ENCODE assay signal across 7 mouse cellular contexts in the genomic region with DNA sequence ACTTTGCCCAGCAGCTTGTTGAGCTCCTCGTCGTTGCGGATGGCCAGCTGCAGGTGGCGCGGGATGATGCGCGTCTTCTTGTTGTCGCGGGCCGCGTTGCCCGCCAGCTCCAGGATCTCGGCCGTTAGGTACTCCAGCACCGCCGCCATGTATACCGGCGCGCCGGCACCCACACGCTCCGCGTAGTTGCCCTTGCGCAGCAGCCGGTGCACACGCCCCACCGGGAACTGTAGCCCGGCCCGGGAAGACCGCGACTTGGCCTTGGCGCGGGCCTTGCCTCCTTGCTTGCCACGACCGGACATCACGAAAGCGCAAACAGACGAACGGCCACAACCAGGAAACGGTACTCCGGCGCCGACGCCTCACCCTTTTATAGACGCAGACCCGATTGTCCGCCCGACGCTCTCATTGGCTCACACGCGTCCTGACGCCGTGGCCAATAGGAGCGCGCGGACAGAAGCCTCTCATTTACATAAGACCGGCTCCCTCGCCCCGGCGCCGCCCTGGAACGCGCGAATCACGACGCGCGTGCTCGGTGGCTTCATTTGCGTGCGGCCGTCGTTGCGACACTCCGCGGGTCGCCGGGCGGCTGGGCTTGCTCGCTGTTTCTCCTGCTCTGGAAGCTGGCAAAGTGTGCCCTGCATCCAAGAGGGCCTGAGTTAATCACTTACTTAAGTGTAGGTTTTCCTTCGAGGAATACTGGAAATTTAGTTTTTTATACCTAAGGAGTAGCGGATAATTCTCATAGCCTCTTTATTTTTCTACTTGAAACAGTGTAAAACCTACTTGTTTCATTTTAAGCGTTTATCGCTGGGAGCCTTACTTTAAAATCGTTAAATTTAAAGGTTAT. TPM values are rescaled to one million over a fixed set of nuclear protein-coding genes. Genes with fewer than 3 reads are reported as not detected.
A peak's percentile ranks its signal among the peaks of the same experiment; 100 is the strongest.
DNase-seq lines count a peak whose midpoint lies in the region; ATAC-seq and TF ChIP-seq lines count a peak whose summit lies in the region.
"Not testable (repeated sequence)": the region's sequence is repeated elsewhere in the genome, so short reads cannot be mapped to it uniquely, and the experiment has no call there.

Hist2h2aa2 (minus strand) TSS at position 328 of the 850 bp plus-strand sequence.

- H3K27ac ChIP-seq in embryonic facial prominence, embryonic 11.5 days (replicated peaks; ENCODE audit: low read depth, low read length) = peak within 1 kb of the TSS; percentile 67
- peak within 1 kb of the TSS; percentile 88 for H3K27ac ChIP-seq in midbrain, embryonic 12.5 days (replicated peaks)
- H3K27ac ChIP-seq in small intestine, adult 2 months (ENCODE audit: insufficient read depth, low read depth, low read length) = peak within 1 kb of the TSS; percentile 85

- H3K4me1 ChIP-seq in embryonic facial prominence, embryonic 11.5 days (ENCODE audit: control insufficient read depth, insufficient read depth, low read length); small intestine, adult 2 months (ENCODE audit: control insufficient read depth, insufficient read depth, insufficient read length, low read length): not testable (repeated sequence)
- H3K4me1 ChIP-seq in midbrain, embryonic 12.5 days = peaks cover 28% of the 10 kb centered on the region

- WGBS in embryonic facial prominence, embryonic 11.5 days = 4% methylated on average over 26 of the region's 85 CpGs
- WGBS in midbrain, embryonic 12.5 days = 4% methylated on average over 37 of the region's 85 CpGs
- WGBS in small intestine, adult 2 months = 1% methylated on average over 39 of the region's 85 CpGs

- not testable (repeated sequence) for H3K36me3 ChIP-seq in embryonic facial prominence, embryonic 11.5 days (replicated peaks; ENCODE audit: control insufficient read depth, insufficient read depth, low read depth, low read length); midbrain, embryonic 12.5 days; small intestine, adult 2 months (ENCODE audit: control insufficient read depth, insufficient read depth, low read length)

- not testable (repeated sequence) for H3K4me3 ChIP-seq in embryonic facial prominence, embryonic 11.5 days (ENCODE audit: low read depth, low read length)
- peak within 1 kb of the TSS; percentile 38 for H3K4me3 ChIP-seq in midbrain, embryonic 12.5 days
- H3K4me3 ChIP-seq in small intestine, adult 2 months (ENCODE audit: low read depth, low read length) = peak within 1 kb of the TSS; percentile 59

- peak; percentile 97 to 100 for DNase-seq in adrenal gland, adult 18-20 months (ENCODE audit: low spot score in 2 of 2)
- DNase-seq in embryonic facial prominence, embryonic 11.5 days (ENCODE audit: low spot score) = peak; percentile 68
- peak; percentile 95 for DNase-seq in kidney, adult 11 months
- peak; percentile 93 for DNase-seq in left cerebral cortex, postnatal 4 days

- peak within 1 kb of the TSS; percentile 44; the same call in 1 of the 2 replicates for H3K9ac ChIP-seq in embryonic facial prominence, embryonic 11.5 days (replicated peaks; ENCODE audit: low read length)
- peak within 1 kb of the TSS; percentile 50; the same call in 1 of the 2 replicates for H3K9ac ChIP-seq in midbrain, embryonic 12.5 days (replicated peaks)

- TF ChIP-seq CTCF in small intestine, adult 2 months (IDR thresholded peaks at IDR 0.05; ENCODE audit: extremely low read depth, insufficient read length, insufficient replicate concordance, low read depth, low read length) = not testable (repeated sequence)

- peak within 1 kb of the TSS; percentile 36 for H3K4me2 ChIP-seq in embryonic facial prominence, embryonic 11.5 days (ENCODE audit: low read depth, low read length)
- H3K4me2 ChIP-seq in midbrain, embryonic 12.5 days (replicated peaks) = peak within 1 kb of the TSS; percentile 45

- peak; percentile 79 for ATAC-seq in embryonic facial prominence, embryonic 11.5 days (replicated peaks; ENCODE audit: insufficient number of reproducible peaks, low FRiP score, low TSS enrichment, low read depth)
- ATAC-seq in granulocyte monocyte progenitor cell, adult 5-6 weeks (replicated peaks; ENCODE audit: poor library complexity, severe bottlenecking) = peak; percentile 55
- ATAC-seq in midbrain, embryonic 12.5 days (ENCODE audit: low FRiP score, low read depth) = peak; percentile 77

- not testable (repeated sequence) for H3K27me3 ChIP-seq in embryonic facial prominence, embryonic 11.5 days (ENCODE audit: control insufficient read depth, insufficient read depth, low read length); midbrain, embryonic 12.5 days; small intestine, adult 2 months (ENCODE audit: control insufficient read depth, insufficient read depth, low read length)

- not testable (repeated sequence) for H3K9me3 ChIP-seq in embryonic facial prominence, embryonic 11.5 days (replicated peaks; ENCODE audit: control insufficient read depth, low read length); midbrain, embryonic 12.5 days

- intact Hi-C loops in left cerebral cortex, postnatal 4 days (cut with DNase I) = not testable (repeated sequence)

- 0 out of 2 replicates have a peak, but pooled peaks have one; percentile 34 for TF ChIP-seq POLR2A in small intestine, adult 2 months (IDR thresholded peaks at IDR 0.05; ENCODE audit: low read depth, low read length)

RNA-seq across cellular contexts. Expression of gene Hist2h2aa2, which starts in this region (rescaled TPM):
- 100 to 1,000 TPM; 358 to 442 TPM for total RNA-seq in adrenal gland, adult 18-20 months (2021)
- polyA plus RNA-seq in embryonic facial prominence, embryonic 11.5 days (2014; fragmentation: Nextera tagmentation; extraction: Ambion mirVana) = 45.8 and 51.6 TPM in 2 replicates
- total RNA-seq in granulocyte monocyte progenitor cell, adult 5-6 weeks (2014; fragmentation: Nextera tagmentation) = 22.0 TPM in 1 of 2 replicates, not detected in the other
- total RNA-seq in granulocyte monocyte progenitor cell, adult 5-6 weeks (2017) = 5,007 TPM in 1 of 2 replicates, not detected in the other
- total RNA-seq in left cerebral cortex, postnatal 4 days (2021) = 100 to 1,000 TPM; 517 to 538 TPM
- 56.2 and 67.7 TPM in 2 replicates for polyA plus RNA-seq in midbrain, embryonic 12.5 days (2016; fragmentation: Nextera tagmentation; extraction: Ambion mirVana)
- polyA plus RNA-seq in small intestine, adult 2 months (2012; rRNA removed) = 248 and 339 TPM in 2 replicates
